Mouse (Mus musculus): ENCODE results near the gene Chd5. TPM values are rescaled to one million over a fixed set of nuclear protein-coding genes. Genes with fewer than 3 reads are reported as not detected.

The Chd5 gene
- 0.10 to 0.39 TPM in 2 of 3 replicates, not detected in the other for total RNA-seq (2017)

DNA sequence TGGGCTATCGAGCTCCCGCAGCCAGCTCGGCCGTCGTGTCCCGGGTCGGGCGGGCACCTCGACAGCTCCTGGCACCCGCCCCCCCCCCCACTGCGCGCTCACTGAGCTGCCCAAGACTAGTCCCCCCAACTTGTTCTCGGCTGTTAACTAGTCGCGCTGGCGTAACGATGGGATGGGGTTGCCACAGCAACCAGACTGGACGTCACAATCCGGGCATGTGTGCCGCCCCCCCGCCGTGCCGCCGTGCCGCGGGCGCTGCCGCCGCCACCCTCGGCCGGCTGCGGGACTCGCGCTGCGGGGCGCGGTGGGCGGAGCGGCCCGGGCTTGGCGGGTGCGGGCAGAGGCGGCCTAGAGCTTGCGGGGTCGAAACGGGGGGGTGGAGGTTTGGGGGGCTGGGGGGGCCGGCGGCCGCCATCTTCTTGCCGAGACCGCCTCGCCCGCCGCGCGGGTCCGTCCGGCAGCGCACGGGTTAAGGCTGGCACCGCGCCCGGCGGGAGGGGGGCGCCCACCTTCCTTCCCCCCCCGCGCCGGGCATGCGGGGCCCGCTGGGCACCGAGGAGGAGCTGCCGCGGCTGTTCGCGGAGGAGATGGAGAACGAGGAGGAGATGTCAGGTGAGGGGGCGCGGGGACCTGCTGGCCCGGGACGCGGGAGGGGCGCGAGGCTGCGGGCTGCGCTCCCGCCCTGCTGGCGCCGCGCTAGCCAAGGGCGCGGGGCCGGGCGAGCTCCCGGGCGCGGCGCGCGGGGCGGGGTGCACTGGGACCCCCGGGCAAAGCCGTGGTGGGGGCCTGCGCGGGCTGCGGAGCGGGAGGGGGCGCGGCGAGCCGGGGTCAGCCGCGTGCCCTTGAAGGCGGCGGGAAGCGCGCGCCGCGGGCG is at the start of gene Chd5:
TSS of gene Chd5 (plus strand) at position 233 of the 874 bp plus-strand sequence.
- ATAC-seq (replicated peaks; ENCODE audit: insufficient number of reproducible peaks, low FRiP score, low TSS enrichment, poor library complexity, severe bottlenecking), result no peak

- ATAC-seq (replicated peaks; ENCODE audit: insufficient number of reproducible peaks, low FRiP score, low TSS enrichment, poor library complexity, severe bottlenecking), result no peak
These were observed 48.1 kb upstream of the Chd5 start for GRCm38 (mm10) chr4:152290385-152290784.

GRCm38 (mm10) chr4:152290991-152291390 is 47.5 kb upstream of the Chd5 start:
- ATAC-seq (replicated peaks; ENCODE audit: insufficient number of reproducible peaks, low FRiP score, low TSS enrichment, poor library complexity, severe bottlenecking), result no peak

DNA sequence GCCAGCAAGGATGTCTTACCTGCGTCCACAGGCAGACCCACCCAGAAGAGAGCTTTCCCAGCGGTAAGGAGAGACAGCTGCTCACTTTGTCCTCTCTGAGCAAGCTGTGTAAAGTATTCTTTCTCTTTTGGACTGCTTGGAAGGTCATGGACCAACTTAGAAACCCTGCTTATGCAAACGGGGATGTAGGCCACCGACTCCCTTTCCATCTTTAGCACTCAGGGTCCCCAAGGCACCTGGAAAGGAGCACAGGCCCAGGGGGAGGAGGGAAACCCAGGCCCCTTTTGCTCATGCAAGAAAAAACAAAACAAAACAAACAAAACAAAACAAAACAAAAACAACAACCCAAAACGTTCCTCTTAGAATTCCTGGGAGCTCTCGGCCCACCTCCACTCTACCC is 46.9 kb upstream of the Chd5 start, which contains the start of gene Hes3:
TSS of gene Hes3 (minus strand) at position 101 of the 400 bp plus-strand sequence.
- ATAC-seq (replicated peaks; ENCODE audit: insufficient number of reproducible peaks, low FRiP score, low TSS enrichment, poor library complexity, severe bottlenecking), result no peak

DNA sequence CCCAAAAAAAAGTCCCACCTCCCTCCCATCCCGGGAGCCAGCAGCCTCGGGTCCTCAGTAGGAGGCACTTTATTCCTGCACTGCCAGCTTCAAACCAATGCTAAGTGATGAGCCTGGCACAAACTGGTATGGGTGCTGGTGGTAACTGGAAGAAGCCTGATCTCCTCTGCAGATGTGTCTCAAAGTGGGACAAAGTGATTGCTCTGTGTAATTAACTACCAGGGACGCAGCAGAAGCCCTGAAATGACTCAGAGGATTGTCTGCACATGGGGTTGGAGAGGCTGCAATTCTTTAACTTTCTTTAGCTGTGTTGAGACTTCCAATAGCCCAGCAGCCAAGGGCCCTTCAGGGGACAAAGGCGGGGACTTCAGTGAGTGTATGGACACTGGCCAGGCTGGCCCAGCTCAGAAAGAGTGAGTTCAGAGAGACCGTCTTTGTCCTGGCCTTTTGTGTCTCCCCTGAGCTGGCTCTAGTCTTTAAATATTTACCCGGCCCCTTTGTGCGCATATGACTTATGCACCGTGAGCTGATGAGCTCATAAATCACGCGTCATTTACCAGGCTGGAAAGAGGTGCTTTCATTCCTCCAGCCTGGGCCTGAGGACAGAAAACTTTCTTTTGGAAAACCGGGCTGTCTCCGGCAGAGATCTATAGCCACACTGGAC is 46.2 kb upstream of the Chd5 start:
- no peak for ATAC-seq (replicated peaks; ENCODE audit: insufficient number of reproducible peaks, low FRiP score, low TSS enrichment, poor library complexity, severe bottlenecking)

- ATAC-seq (replicated peaks; ENCODE audit: insufficient number of reproducible peaks, low FRiP score, low TSS enrichment, poor library complexity, severe bottlenecking), result no peak
These were observed 44.1 kb upstream of the Chd5 start for GRCm38 (mm10) chr4:152294188-152294929.

- ATAC-seq (replicated peaks; ENCODE audit: insufficient number of reproducible peaks, low FRiP score, low TSS enrichment, poor library complexity, severe bottlenecking), result no peak
These were observed 42.5 kb upstream of the Chd5 start for GRCm38 (mm10) chr4:152295916-152296315.

- no peak for ATAC-seq (replicated peaks; ENCODE audit: insufficient number of reproducible peaks, low FRiP score, low TSS enrichment, poor library complexity, severe bottlenecking)
These were observed 42.1 kb upstream of the Chd5 start for GRCm38 (mm10) chr4:152296371-152296770.

- peak; percentile 76 for ATAC-seq (replicated peaks; ENCODE audit: insufficient number of reproducible peaks, low FRiP score, low TSS enrichment, poor library complexity, severe bottlenecking)
These were observed 41.3 kb upstream of the Chd5 start, which contains the start of gene Icmt for GRCm38 (mm10) chr4:152296874-152297861. Gene Icmt, plus strand, starts transcription at chr4:152297227.

DNA sequence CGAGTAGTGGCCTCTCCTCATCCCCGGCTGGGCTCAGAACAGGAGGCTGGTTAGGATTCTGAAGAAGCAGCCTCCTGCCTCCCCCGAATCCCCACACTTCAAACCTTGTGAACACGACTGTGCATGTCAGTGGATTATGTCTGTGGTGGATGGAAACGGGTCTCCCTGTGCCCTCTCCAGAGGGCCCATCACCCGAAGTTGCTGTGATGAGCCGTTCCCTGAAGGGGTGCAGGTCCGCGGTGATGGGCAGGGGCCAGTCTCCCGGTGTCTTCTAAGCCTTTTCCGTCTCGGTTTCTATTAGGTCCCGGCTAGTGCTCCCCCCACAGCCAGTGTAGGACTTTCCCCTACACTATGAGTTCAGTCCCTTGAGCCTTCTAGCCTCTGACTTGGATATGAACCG is 39.6 kb upstream of the Chd5 start:
- ATAC-seq (replicated peaks; ENCODE audit: insufficient number of reproducible peaks, low FRiP score, low TSS enrichment, poor library complexity, severe bottlenecking), result no peak

GRCm38 (mm10) chr4:152300375-152300774 is 38.1 kb upstream of the Chd5 start:
- no peak for ATAC-seq (replicated peaks; ENCODE audit: insufficient number of reproducible peaks, low FRiP score, low TSS enrichment, poor library complexity, severe bottlenecking)

DNA sequence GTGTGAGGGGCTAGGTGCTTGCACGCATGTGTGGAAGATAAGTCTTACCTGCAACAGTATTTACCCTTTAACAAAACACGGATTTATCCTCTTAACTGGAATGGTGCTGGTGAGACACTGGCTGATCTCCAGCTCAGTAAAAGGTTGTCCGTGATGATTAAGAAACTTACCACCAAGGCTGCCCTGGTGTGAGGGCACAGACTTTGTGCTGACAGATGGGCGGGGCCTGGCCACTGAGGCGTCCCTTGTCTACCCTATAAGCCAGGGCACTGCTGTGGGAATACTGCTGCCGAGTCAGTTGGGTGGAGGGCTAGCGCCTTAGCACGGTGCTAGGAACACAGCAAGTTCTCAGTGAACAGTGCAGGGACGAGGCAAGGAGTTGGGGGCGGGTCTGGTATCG is 36.4 kb upstream of the Chd5 start:
- ATAC-seq (replicated peaks; ENCODE audit: insufficient number of reproducible peaks, low FRiP score, low TSS enrichment, poor library complexity, severe bottlenecking), result no peak

DNA sequence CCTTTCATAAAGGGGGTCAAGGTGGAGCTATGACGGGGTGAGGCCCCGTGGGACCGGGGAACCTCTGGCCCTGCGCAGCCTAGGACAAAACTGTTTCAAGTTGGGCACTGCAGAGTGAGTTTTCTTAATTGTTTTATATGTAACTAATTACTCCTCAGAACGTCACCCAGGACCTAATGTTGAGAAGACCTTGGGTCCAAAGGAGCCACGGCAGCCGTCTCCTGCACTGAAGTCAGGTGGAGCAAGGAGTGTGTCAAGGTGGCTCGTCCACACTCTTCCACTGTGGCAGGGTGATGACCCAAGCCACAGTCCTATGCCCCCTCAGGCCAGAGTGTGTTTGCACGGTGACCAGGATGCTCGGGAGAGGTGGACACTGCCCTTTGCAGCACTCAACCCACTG is 35.3 kb upstream of the Chd5 start:
- no peak for ATAC-seq (replicated peaks; ENCODE audit: insufficient number of reproducible peaks, low FRiP score, low TSS enrichment, poor library complexity, severe bottlenecking)

- no peak for ATAC-seq (replicated peaks; ENCODE audit: insufficient number of reproducible peaks, low FRiP score, low TSS enrichment, poor library complexity, severe bottlenecking)
These were observed 33.8 kb upstream of the Chd5 start for GRCm38 (mm10) chr4:152304685-152305084.

GRCm38 (mm10) chr4:152305991-152306390 is 32.5 kb upstream of the Chd5 start:
- no peak for ATAC-seq (replicated peaks; ENCODE audit: insufficient number of reproducible peaks, low FRiP score, low TSS enrichment, poor library complexity, severe bottlenecking)

DNA sequence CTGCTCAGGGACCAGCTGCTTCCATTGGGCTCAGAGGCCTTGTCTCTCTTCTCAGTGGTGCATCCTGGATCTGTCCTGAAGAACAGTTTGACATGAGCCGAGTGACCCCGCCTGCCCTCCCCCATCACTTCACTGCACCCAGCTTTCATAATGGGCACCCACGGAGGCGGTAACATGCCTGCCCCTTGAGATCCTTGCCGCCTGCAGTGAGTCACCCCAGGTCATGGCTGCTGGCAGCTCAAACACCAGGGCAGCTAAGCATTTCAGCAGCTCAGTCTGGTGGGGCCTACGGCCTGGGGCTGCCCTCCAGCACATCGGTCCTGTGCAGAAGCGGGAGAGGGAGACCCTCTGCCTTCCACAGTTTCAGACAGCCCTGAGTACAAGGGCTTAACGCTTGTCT is 30.9 kb upstream of the Chd5 start:
- ATAC-seq (replicated peaks; ENCODE audit: insufficient number of reproducible peaks, low FRiP score, low TSS enrichment, poor library complexity, severe bottlenecking), result no peak

- ATAC-seq (replicated peaks; ENCODE audit: insufficient number of reproducible peaks, low FRiP score, low TSS enrichment, poor library complexity, severe bottlenecking), result no peak
These were observed 26.3 kb upstream of the Chd5 start for GRCm38 (mm10) chr4:152312186-152312585.

DNA sequence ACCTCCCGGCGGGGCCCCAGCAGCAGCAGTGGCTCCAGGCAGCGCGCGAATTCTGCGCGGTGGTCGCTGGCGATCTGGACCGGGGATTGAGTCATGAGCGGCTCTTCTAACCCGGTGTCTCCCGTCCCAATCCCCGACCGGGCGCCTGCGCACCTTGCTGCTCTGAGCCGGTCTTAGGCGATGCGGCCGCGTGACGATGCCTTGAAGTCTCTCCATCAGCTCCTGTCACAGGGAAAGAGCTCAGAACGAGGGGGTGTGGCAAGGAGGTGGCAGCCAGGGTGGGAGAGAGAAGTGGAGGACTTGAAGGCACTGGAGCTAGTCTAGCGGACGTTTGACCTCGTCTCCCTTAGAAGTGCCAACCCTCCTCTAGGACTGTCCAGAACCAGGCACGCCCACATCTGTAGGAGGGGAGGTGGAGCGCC is 25.2 kb upstream of the Chd5 start:
- no peak for ATAC-seq (replicated peaks; ENCODE audit: insufficient number of reproducible peaks, low FRiP score, low TSS enrichment, poor library complexity, severe bottlenecking)
